Mouse (Mus musculus): ENCODE data around the gene Tmem170. TPM values are rescaled to one million over a fixed set of nuclear protein-coding genes. Genes with fewer than 3 reads are reported as not detected.
"Not testable (repeated sequence)": the region's sequence is repeated elsewhere in the genome, so short reads cannot be mapped to it uniquely, and the experiment has no call there.

Gene Tmem170
- total RNA-seq, 2 experiments from 2014 or later = 2.6 to 2.9 TPM

- DNase-seq = no peak
- intact Hi-C loops (cut with DNase I) = no loop called here
These were observed 1.2 kb upstream of the Tmem170 start for GRCm38 (mm10) chr8:111877711-111878110.

- intact Hi-C loops (cut with DNase I) = no loop called here
- DNase-seq = no peak
These were observed 792 bp downstream of the Tmem170 start for GRCm38 (mm10) chr8:111875758-111876157.

GRCm38 (mm10) chr8:111871278-111871677 lies 5.3 kb downstream of the Tmem170 start:
- no peak for DNase-seq

GRCm38 (mm10) chr8:111870379-111870778 lies 6.2 kb downstream of the Tmem170 start:
- DNase-seq = no peak
- intact Hi-C loops (cut with DNase I) = no loop called here

More at GRCm38 (mm10) chr8:111871278-111871677, 5.3 kb downstream of the Tmem170 start:
- intact Hi-C loops (cut with DNase I) = no loop called here

- intact Hi-C loops (cut with DNase I) = no loop called here
- no peak for DNase-seq
These were observed 7.9 kb downstream of the Tmem170 start for GRCm38 (mm10) chr8:111868664-111869063.

- intact Hi-C loops (cut with DNase I) = no loop called here
- DNase-seq = no peak
These were observed 10.7 kb downstream of the Tmem170 start for GRCm38 (mm10) chr8:111865857-111866256.

- no peak for DNase-seq
- intact Hi-C loops (cut with DNase I) = no loop called here
These were observed 11.3 kb downstream of the Tmem170 start for GRCm38 (mm10) chr8:111865130-111865852.

GRCm38 (mm10) chr8:111864648-111865047 lies 11.9 kb downstream of the Tmem170 start:
- DNase-seq = no peak
- intact Hi-C loops (cut with DNase I) = no loop called here

GRCm38 (mm10) chr8:111863280-111863679 lies 13.3 kb downstream of the Tmem170 start:
- intact Hi-C loops (cut with DNase I) = no loop called here
- DNase-seq = no peak

GRCm38 (mm10) chr8:111855977-111856376 lies 20.6 kb downstream of the Tmem170 start:
- intact Hi-C loops (cut with DNase I) = no loop called here
- no peak for DNase-seq

- peak; percentile 96 for DNase-seq
- intact Hi-C loops (cut with DNase I) = no loop called here
These were observed 22.6 kb downstream of the Tmem170 start, which contains the start of gene Cfdp1 for GRCm38 (mm10) chr8:111853861-111854501. TSS of gene Cfdp1 (minus strand) at chr8:111854291.

GRCm38 (mm10) chr8:111853219-111853618 lies 23.3 kb downstream of the Tmem170 start:
- DNase-seq; intact Hi-C loops (cut with DNase I): not testable (repeated sequence)

DNA sequence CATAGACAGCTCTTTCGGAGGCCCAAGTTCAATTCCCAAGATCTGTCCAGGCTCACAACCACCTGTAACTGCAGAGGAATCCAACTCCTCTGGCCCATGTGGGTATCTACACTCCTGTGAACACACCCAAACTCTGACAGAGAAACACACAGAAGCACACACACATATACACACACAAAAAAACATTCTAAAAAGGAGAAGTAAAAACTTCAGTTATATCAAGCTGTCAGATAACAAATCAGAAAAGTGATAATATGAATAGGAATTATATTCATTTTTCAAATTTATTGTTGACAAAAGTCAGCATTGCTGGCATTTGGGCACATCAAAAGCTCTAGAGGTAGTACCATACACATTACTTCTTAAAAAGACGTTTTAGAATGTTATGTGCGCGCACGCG lies 29.8 kb downstream of the Tmem170 start:
- intact Hi-C loops (cut with DNase I) = no loop called here
- no peak for DNase-seq

- intact Hi-C loops (cut with DNase I) = no loop called here
- no peak for DNase-seq
These were observed 41.0 kb downstream of the Tmem170 start for GRCm38 (mm10) chr8:111835540-111835939.

GRCm38 (mm10) chr8:111834011-111834410 lies 42.5 kb downstream of the Tmem170 start:
- DNase-seq = no peak
- intact Hi-C loops (cut with DNase I) = loop anchor here (5.0 kb wide), 1 partner anchor 157 kb away; no protein-coding TSS in a partner anchor

DNA sequence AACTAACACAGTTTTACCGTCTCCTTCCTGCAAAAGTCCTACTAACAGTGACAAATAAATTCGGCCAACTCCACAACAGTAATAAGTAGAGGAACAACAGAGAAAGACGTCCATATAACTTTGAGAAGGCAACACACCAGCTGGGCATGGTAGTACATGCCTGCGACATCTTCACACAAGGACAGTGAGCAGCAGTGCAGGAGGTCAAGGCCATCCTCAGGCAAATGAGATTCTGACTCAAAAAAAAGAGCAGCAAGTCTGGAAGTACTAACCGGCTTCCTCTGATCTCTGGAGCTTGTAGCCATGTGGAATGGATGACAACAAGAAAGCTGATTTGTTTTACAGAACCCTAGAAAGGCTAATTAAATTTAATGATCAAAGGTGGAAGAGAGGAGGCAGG lies 43.6 kb downstream of the Tmem170 start:
- DNase-seq = no peak
- intact Hi-C loops (cut with DNase I) = loop anchor here (5.0 kb wide), 1 partner anchor 156 kb away; no protein-coding TSS in a partner anchor

GRCm38 (mm10) chr8:111831996-111832395 lies 44.6 kb downstream of the Tmem170 start:
- intact Hi-C loops (cut with DNase I) = loop anchor here (5.0 kb wide), 1 partner anchor 155 kb away; no protein-coding TSS in a partner anchor
- no peak for DNase-seq

DNA sequence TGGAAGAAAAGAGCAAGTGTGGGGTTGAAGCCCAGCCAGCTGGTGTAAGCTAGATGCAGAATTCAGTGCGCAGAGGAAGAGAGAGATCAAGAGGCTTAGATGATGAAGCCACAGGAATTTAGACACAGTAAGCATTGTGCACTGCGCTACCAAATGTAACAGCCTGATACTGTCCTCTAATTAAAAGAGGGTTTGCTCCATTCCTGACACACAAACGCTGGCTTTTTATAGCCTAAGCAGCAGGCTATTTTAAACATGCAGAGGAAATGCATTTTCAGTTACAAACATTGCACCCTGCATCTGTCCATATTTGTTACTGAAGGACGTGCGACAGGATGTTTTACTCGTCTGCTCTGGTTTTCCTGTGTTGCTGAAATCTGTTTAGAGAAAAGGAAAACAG lies 48.0 kb downstream of the Tmem170 start:
- intact Hi-C loops (cut with DNase I) = no loop called here
- DNase-seq = no peak

DNA sequence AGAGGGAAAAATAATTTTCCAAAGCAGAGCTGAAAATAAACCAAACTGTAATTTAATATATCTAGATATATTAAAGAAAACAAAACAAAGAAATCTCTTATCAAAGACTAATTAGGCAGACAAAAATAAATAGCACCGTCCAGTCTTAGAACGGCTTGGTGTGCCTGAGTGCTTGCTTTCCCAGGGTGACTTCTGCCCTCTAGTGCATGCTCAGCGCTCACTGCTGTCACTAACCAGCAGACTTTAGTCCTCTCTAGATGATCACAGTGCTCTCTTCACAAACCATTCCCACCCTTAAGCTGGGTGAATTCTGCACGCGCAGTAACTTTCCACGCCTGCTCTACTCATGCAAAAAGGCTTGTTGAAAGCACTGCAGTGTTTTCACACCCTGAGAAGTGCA lies 51.3 kb downstream of the Tmem170 start:
- peak; percentile 30 for DNase-seq
- intact Hi-C loops (cut with DNase I) = no loop called here

GRCm38 (mm10) chr8:111824334-111824733 lies 52.2 kb downstream of the Tmem170 start:
- intact Hi-C loops (cut with DNase I) = no loop called here
- DNase-seq = no peak

GRCm38 (mm10) chr8:111821199-111821598 lies 55.4 kb downstream of the Tmem170 start:
- DNase-seq = no peak
- intact Hi-C loops (cut with DNase I) = no loop called here

- intact Hi-C loops (cut with DNase I) = no loop called here
- DNase-seq = no peak
These were observed 55.9 kb downstream of the Tmem170 start for GRCm38 (mm10) chr8:111820691-111821090.

Data from left cerebral cortex, postnatal 4 days (tissue).